Mouse (Mus musculus): Measurements from ENCODE around the gene Ermap.

Gene Ermap

GRCm38 (mm10) chr4:119137313-119137712 is 52.5 kb downstream of the Ermap start:
- no peak for DNase-seq (ENCODE audit: low spot score)

DNA sequence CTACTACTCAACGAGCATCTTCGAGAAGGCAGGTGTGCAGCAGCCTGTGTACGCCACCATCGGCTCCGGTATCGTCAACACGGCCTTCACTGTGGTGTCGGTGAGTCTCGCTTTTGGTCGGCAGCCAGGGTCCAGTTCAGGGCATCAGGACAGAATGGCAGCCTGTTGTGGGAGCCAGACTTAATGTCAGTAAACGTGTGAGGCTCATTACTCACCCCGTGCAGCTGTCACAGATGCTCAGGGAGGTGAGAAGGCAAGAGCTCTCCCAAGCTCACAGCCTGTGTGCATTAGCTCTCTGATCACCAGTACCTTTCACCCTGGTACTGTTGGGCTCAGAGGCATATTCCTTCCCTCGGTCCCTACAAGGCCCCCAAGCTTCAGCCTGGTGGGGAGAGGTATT is 56.0 kb downstream of the Ermap start:
- DNase-seq (ENCODE audit: low spot score): no peak

GRCm38 (mm10) chr4:119133306-119133705 is 56.5 kb downstream of the Ermap start:
- DNase-seq (ENCODE audit: low spot score): no peak

- no peak for DNase-seq (ENCODE audit: low spot score)
Measured at GRCm38 (mm10) chr4:119131189-119131910, 58.5 kb downstream of the Ermap start.

DNA sequence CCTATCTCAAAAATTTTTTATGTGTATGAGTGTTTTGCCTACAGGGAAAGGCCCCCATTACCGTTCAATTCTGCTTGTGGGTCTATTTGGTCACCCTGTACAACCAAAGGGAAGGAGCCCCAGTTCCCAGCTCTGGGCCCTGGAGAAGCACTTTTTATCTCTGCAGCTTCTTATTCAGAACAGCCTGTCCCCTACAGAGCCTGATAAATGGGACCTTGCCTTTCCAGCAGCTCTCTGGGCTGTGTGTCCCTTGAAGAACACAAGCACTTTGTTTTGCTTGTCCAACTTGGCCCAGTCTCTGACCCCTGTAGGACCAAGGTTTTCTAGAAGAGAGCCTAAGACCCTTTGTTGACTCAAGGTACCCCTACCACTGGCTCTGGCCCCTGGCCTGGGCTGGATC is 60.7 kb downstream of the Ermap start:
- DNase-seq (ENCODE audit: low spot score): no peak

- no peak for DNase-seq (ENCODE audit: low spot score)
Measured at GRCm38 (mm10) chr4:119128547-119128946, 61.3 kb downstream of the Ermap start.

GRCm38 (mm10) chr4:119127229-119127628 is 62.6 kb downstream of the Ermap start:
- no peak for DNase-seq (ENCODE audit: low spot score)

DNA sequence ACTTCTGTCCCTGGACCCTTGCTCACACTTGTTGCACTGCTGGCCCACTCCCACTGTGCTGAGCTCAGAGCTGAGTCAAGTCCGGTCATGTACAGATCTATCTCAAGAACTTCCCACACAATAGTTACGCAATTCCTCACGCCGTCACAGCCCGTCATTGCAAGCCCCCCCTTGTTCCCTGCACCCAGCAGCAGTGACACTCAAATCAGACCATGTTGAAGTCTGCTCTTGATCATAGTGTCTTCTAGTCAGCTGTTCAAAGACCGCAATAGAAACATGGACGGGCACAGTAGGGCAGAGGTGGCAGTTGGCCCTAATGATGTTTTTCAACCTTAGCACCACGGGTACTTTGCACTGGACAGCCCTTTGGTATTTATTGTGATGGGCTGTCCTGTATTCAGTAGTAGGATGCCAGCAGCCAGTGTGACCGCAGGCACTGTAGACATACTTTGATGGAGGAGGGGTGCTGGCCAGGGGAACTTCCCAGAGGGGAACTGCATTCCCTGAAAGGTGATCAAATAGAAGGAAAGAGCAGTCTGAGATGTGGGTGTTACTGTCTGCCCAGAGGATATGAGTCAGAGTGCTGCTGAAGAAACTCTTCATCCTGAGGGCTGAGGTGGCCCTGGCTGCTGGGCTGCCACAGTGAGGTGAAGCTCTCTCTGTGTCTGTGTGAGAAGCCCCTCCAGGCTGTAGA is 64.1 kb downstream of the Ermap start:
- DNase-seq (ENCODE audit: low spot score): no peak

Measured in urinary bladder, postnatal 25 days (tissue).